ENCODE assay signal across 14 mouse cellular contexts in the genomic region with DNA sequence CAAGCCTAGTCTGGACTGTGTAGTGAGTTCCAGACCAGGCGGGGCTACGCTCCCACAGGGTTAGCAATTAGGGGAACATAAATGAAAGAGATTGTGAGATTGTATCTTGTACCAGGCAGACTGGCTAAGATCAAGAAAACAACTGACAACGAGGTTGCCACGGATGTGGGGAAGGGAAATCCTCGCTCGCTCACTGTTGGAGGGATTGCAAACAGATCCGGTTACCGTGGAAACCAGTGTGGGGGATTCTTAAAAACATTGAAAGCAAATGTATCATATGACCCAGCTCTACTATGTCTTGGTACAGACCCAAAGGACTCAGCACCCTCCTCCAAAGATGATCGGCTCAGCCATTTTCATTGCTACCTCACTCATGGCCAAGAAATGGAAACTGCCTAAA. TPM values are rescaled to one million over a fixed set of nuclear protein-coding genes. Genes with fewer than 3 reads are reported as not detected.
DNase-seq lines count a peak whose midpoint lies in the region; ATAC-seq and TF ChIP-seq lines count a peak whose summit lies in the region.
"Had no signal": no experiment of that assay in that cellular context is flagged by ENCODE, and none has a peak within 500 bp of the region (broad histone marks: within the 10 kb centered on the region; RNA-seq: fewer than 3 reads in every experiment).

No protein-coding gene starts in this region.

- 0 out of 2 replicates have a peak, but pooled peaks have one; percentile 43 for ATAC-seq in kidney, embryonic 14.5 days (ENCODE audit: low FRiP score, low TSS enrichment)
- no peak for ATAC-seq in lung, postnatal 0 days

- no peak overlapping the region for H3K4me2 ChIP-seq in kidney, embryonic 14.5 days (replicated peaks; ENCODE audit: low read depth, low read length)
- H3K4me2 ChIP-seq in CH12.LX (ENCODE audit: insufficient read depth, low read depth, poor library complexity, severe bottlenecking) = peak overlapping the region; percentile 24
- no peak overlapping the region for H3K4me2 ChIP-seq in lung, postnatal 0 days (replicated peaks; ENCODE audit: low read depth, low read length)
- H3K4me2 ChIP-seq: lung, embryonic 15.5 days had no signal

- no peak overlapping the region for H3K4me3 ChIP-seq in kidney, embryonic 14.5 days (ENCODE audit: low read length)
- H3K4me3 ChIP-seq in CH12.LX (replicated peaks in 1 of 3; ENCODE audit: low read depth in 2 of 3, low read length in 2 of 3, poor library complexity in 1 of 3) = no peak overlapping the region
- H3K4me3 ChIP-seq in layer of hippocampus, adult 2 months = peak overlapping the region; percentile 32
- H3K4me3 ChIP-seq in lung, postnatal 0 days (ENCODE audit: low read depth, low read length) = no peak overlapping the region
- H3K4me3 ChIP-seq: hindbrain, embryonic 10.5 days; lung, embryonic 15.5 days; myocyte had no signal

- no peak for TF ChIP-seq CTCF in CH12.LX (conservative IDR thresholded peaks at IDR 0.05 in 1 of 2, IDR thresholded peaks at IDR 0.05 in 1 of 2; ENCODE audit: low read depth in 2 of 2, low read length in 2 of 2)
- TF ChIP-seq CTCF in layer of hippocampus, adult 2 months (conservative IDR thresholded peaks at IDR 0.05) = no peak
- TF ChIP-seq CTCF in lung, postnatal 0 days (IDR thresholded peaks at IDR 0.05) = no peak

- TF ChIP-seq RAD21 in CH12.LX (IDR thresholded peaks at IDR 0.05; ENCODE audit: low read depth, low read length) = no peak

- no peaks in the 10 kb centered on the region for H3K27me3 ChIP-seq in kidney, embryonic 14.5 days (ENCODE audit: control insufficient read depth, insufficient read depth, low read length)
- peaks cover 1% of the 10 kb centered on the region for H3K27me3 ChIP-seq in CH12.LX (replicated peaks)
- no peaks in the 10 kb centered on the region for H3K27me3 ChIP-seq in lung, postnatal 0 days (replicated peaks; ENCODE audit: insufficient read depth, low read length)
- H3K27me3 ChIP-seq: lung, embryonic 15.5 days had no signal

- no peaks in the 10 kb centered on the region for H3K4me1 ChIP-seq in kidney, embryonic 14.5 days (ENCODE audit: control insufficient read depth, insufficient read depth, low read length)
- H3K4me1 ChIP-seq in CH12.LX (ENCODE audit: control insufficient read depth in 1 of 2, insufficient read depth in 2 of 2) = no peaks in the 10 kb centered on the region
- H3K4me1 ChIP-seq in lung, postnatal 0 days (ENCODE audit: insufficient read depth, low read depth, low read length) = no peaks in the 10 kb centered on the region
- H3K4me1 ChIP-seq: lung, embryonic 15.5 days had no signal

- no peaks in the 10 kb centered on the region for H3K79me2 ChIP-seq in CH12.LX (replicated peaks; ENCODE audit: control insufficient read depth, extremely low read depth, insufficient read depth, poor library complexity, severe bottlenecking)

- 44% methylated on average over 9 of the region's 9 CpGs for WGBS in kidney, embryonic 14.5 days
- 49% methylated on average over 9 of the region's 9 CpGs for WGBS in lung, postnatal 0 days

- H3K36me3 ChIP-seq in kidney, embryonic 14.5 days (ENCODE audit: control insufficient read depth, insufficient read depth, low read length) = no peaks in the 10 kb centered on the region
- no peaks in the 10 kb centered on the region for H3K36me3 ChIP-seq in CH12.LX (replicated peaks in 1 of 2; ENCODE audit: control insufficient read depth in 1 of 2, insufficient read depth in 1 of 2, low read length in 1 of 2)
- H3K36me3 ChIP-seq in lung, postnatal 0 days (ENCODE audit: insufficient read depth, low read length) = no peaks in the 10 kb centered on the region
- H3K36me3 ChIP-seq: hindbrain, embryonic 10.5 days; lung, embryonic 15.5 days had no signal

- H3K27ac ChIP-seq in kidney, embryonic 14.5 days (ENCODE audit: low read depth, low read length) = no peak overlapping the region
- H3K27ac ChIP-seq in CH12.LX (ENCODE audit: insufficient read depth, low read depth) = no peak overlapping the region
- H3K27ac ChIP-seq in layer of hippocampus, adult 2 months = no peak overlapping the region
- H3K27ac ChIP-seq in lung, postnatal 0 days (ENCODE audit: low read length) = no peak overlapping the region
- H3K27ac ChIP-seq: hindbrain, embryonic 10.5 days; lung, embryonic 15.5 days had no signal

- H3K9ac ChIP-seq in kidney, embryonic 14.5 days (ENCODE audit: low read depth, low read length) = no peak overlapping the region
- no peak overlapping the region for H3K9ac ChIP-seq in CH12.LX (ENCODE audit: insufficient read depth, low read depth)
- H3K9ac ChIP-seq in lung, postnatal 0 days (replicated peaks; ENCODE audit: low read depth) = no peak overlapping the region
- H3K9ac ChIP-seq: lung, embryonic 15.5 days had no signal

- no peak for DNase-seq in kidney, postnatal 10 days
- peak; percentile 21 to 36 for DNase-seq in CD8-positive naive resting alpha-beta T cell, adult 2 months (ENCODE audit: low read depth in 2 of 2, low spot score in 2 of 2)
- no peak for DNase-seq in CH12.LX (ENCODE audit: extremely low read depth)
- peak; percentile 44 to 66 for DNase-seq in layer of hippocampus, adult 2 months (ENCODE audit: low spot score in 2 of 2)
- DNase-seq in urinary bladder, postnatal 14 days (ENCODE audit: low spot score) = no peak
- DNase-seq in lung, postnatal 0 days (ENCODE audit: low spot score) = no peak
- DNase-seq: cerebellum, postnatal 14 days had no signal

- in situ Hi-C loops in CH12.LX (cut with MboI; ENCODE audit: low pct_ligation_motif_present, low pct_unique_long_range_greater_than_20kb, low sequenced_read_pairs) = no loop called here

- TF ChIP-seq EP300 in CH12.LX (IDR thresholded peaks at IDR 0.05; ENCODE audit: low read length) = no peak
- no peak for TF ChIP-seq EP300 in lung, postnatal 0 days (IDR thresholded peaks at IDR 0.05)

- TF ChIP-seq POLR2A in CH12.LX (IDR thresholded peaks at IDR 0.05; ENCODE audit: low read depth, low read length) = no peak

- no peaks in the 10 kb centered on the region for H3K9me3 ChIP-seq in kidney, embryonic 14.5 days (ENCODE audit: control insufficient read depth, low read length)
- H3K9me3 ChIP-seq in CH12.LX (replicated peaks; ENCODE audit: low read length) = no peaks in the 10 kb centered on the region
- H3K9me3 ChIP-seq in lung, postnatal 0 days (ENCODE audit: low read length) = no peaks in the 10 kb centered on the region
- H3K9me3 ChIP-seq: hindbrain, embryonic 10.5 days; lung, embryonic 15.5 days had no signal

- dilution Hi-C loops in CH12.LX (cut with MboI; ENCODE audit: extremely low pct_ligation_motif_present, extremely low pct_unique_long_range_greater_than_20kb, low sequenced_read_pairs) = no loop called here

TF ChIP-seq in CH12.LX, 34 proteins besides CTCF, POLR2A, EP300 and RAD21:
- TF ChIP-seq JUND (conservative IDR thresholded peaks at IDR 0.05; ENCODE audit: low read depth, low read length) (no peak), CHD1 (IDR thresholded peaks at IDR 0.05; ENCODE audit: low read depth, low read length) (no peak), KAT2A (IDR thresholded peaks at IDR 0.05; ENCODE audit: insufficient replicate concordance, low read length) (no peak), MAFK (IDR thresholded peaks at IDR 0.05; ENCODE audit: insufficient replicate concordance, low read length) (no peak), MXI1 (IDR thresholded peaks at IDR 0.05; ENCODE audit: low read depth, low read length) (no peak), ELF1 (IDR thresholded peaks at IDR 0.05; ENCODE audit: low read depth, low read length) (no peak), RCOR1 (conservative IDR thresholded peaks at IDR 0.05; ENCODE audit: low read depth, low read length) (no peak), SMC3 (IDR thresholded peaks at IDR 0.05; ENCODE audit: low read depth, low read length) (no peak), MAX (IDR thresholded peaks at IDR 0.05; ENCODE audit: low read length) (no peak), USF1 (IDR thresholded peaks at IDR 0.05; ENCODE audit: low read depth, low read length) (no peak), ZNF384 (IDR thresholded peaks at IDR 0.05; ENCODE audit: low read depth, low read length) (no peak), TBP (conservative IDR thresholded peaks at IDR 0.05; ENCODE audit: low read depth, low read length) (no peak), PAX5 (IDR thresholded peaks at IDR 0.05; ENCODE audit: low read length) (no peak), MEF2A (IDR thresholded peaks at IDR 0.05; ENCODE audit: borderline replicate concordance, low read depth, low read length) (no peak), USF2 (conservative IDR thresholded peaks at IDR 0.05; ENCODE audit: low read depth, low read length) (no peak), HCFC1 (IDR thresholded peaks at IDR 0.05; ENCODE audit: low read depth, low read length) (no peak)
TF ChIP-seq in CH12.LX: peak in this region for 0.

RNA-seq across cellular contexts. Expression of a gene that starts 6.6 kb away (rescaled TPM):
- polyA plus RNA-seq in kidney, embryonic 14.5 days (2014; fragmentation: Nextera tagmentation; extraction: Ambion mirVana) = not detected in 2 replicates
- not detected in 2 replicates for total RNA-seq in CH12.LX (2012; rRNA removed)
- total RNA-seq in CH12.LX (2014; rRNA removed) = not detected in 2 replicates
- not detected in 2 replicates for polyA plus RNA-seq in CH12.LX (2012; ENCODE audit: insufficient read length, low read depth)
- total RNA-seq in layer of hippocampus, adult 2 months (2021) = not detected
- not detected in 2 replicates for polyA plus RNA-seq in lung, postnatal 0 days (2015; fragmentation: Nextera tagmentation; extraction: Ambion mirVana)
- total RNA-seq: adrenal gland, postnatal 4 days had no signal
- polyA plus RNA-seq: large intestine, adult 2 months; lung, embryonic 15.5 days; myocyte; spleen, adult 2 months had no signal

RNA-seq across cellular contexts. Expression of a gene that starts 17.4 kb away (rescaled TPM):
- polyA plus RNA-seq in kidney, embryonic 14.5 days (2014; fragmentation: Nextera tagmentation; extraction: Ambion mirVana) = 19.5 and 26.8 TPM in 2 replicates
- total RNA-seq in CH12.LX (2012; rRNA removed) = 8.3 and 9.5 TPM in 2 replicates
- 13.6 and 14.2 TPM in 2 replicates for total RNA-seq in CH12.LX (2014; rRNA removed)
- 10.1 and 11.4 TPM in 2 replicates for polyA plus RNA-seq in CH12.LX (2012; ENCODE audit: insufficient read length, low read depth)
- 10 to 100 TPM; 26.8 to 27.3 TPM for total RNA-seq in layer of hippocampus, adult 2 months (2021)
- polyA plus RNA-seq in lung, postnatal 0 days (2015; fragmentation: Nextera tagmentation; extraction: Ambion mirVana) = 9.0 and 10.3 TPM in 2 replicates

Comparison
In these comparisons a context has a peak if more than half of its experiments do, and no peak if none do; other contexts are left out.
1. DNase-seq: peak in CD8-positive naive resting alpha-beta T cell, adult 2 months (2 of 2) and layer of hippocampus, adult 2 months (2 of 2); none in kidney, postnatal 10 days (single experiment), CH12.LX (single experiment), urinary bladder, postnatal 14 days (single experiment) and lung, postnatal 0 days (single experiment).